Comparison of ENCODE assay signal across 20 mouse cellular contexts in the genomic region with DNA sequence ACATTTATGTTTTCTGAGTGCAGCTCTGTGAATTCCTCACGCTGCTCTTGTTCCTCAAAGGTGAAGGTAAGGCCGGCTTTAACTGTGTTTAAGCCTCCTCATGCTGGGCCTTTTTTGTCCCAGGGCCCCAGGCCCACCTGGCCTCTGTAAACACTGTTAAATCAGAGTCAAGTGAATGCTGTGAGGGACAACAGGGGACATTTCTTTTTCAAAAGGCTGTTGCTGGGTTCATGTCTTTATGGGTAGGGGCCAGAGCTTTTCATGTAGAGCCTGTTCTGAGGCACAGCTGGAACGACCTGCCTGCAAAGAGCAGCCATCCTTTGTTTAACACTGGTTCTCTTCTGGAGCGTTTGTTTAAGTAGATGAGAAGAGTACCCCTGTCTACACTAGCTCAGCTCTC.
"Had no signal": no experiment of that assay in that cellular context is flagged by ENCODE, and none has a peak within 500 bp of the region (broad histone marks: within the 10 kb centered on the region; RNA-seq: fewer than 3 reads in every experiment).

No protein-coding gene starts in this region.

- H3K9ac ChIP-seq: liver, postnatal 0 days; lung, embryonic 15.5 days; midbrain, embryonic 12.5 days; neural tube, embryonic 12.5 days had no signal

- DNase-seq: liver, postnatal 0 days; lung, adult 2 months; lung, postnatal 14 days; lung, postnatal 36 days; midbrain, embryonic 14.5 days; retina, postnatal 1 day; right cerebral cortex, adult 18-20 months; right cerebral cortex, postnatal 25 days; right cerebral cortex, postnatal 4 days; spleen, adult 18-20 months; thymus, adult 18-20 months; thymus, postnatal 14 days; thymus, postnatal 36 days had no signal

- H3K27me3 ChIP-seq: lung, embryonic 15.5 days; megakaryocyte, embryonic 14.5 days; midbrain, embryonic 12.5 days; neural tube, embryonic 12.5 days had no signal

- H3K9me3 ChIP-seq: lung, embryonic 15.5 days; megakaryocyte, embryonic 14.5 days; midbrain, embryonic 12.5 days; neural tube, embryonic 12.5 days had no signal

- H3K4me2 ChIP-seq: lung, embryonic 15.5 days; midbrain, embryonic 12.5 days; neural tube, embryonic 12.5 days had no signal

- H3K27ac ChIP-seq: lung, embryonic 15.5 days; macrophage; midbrain, embryonic 12.5 days; neural tube, embryonic 12.5 days had no signal

- H3K36me3 ChIP-seq: lung, embryonic 15.5 days; midbrain, embryonic 12.5 days; neural tube, embryonic 12.5 days had no signal

- H3K4me3 ChIP-seq: lung, embryonic 15.5 days; megakaryocyte, embryonic 14.5 days; midbrain, embryonic 12.5 days; neural tube, embryonic 12.5 days had no signal

- H3K4me1 ChIP-seq: lung, embryonic 15.5 days; megakaryocyte, embryonic 14.5 days; midbrain, embryonic 12.5 days; neural tube, embryonic 12.5 days had no signal

- ATAC-seq: liver, postnatal 0 days; lung, postnatal 0 days; midbrain, embryonic 16.5 days had no signal
